Mouse (Mus musculus): ENCODE data around the gene Prim2. TPM values are rescaled to one million over a fixed set of nuclear protein-coding genes. Genes with fewer than 3 reads are reported as not detected.

Gene Prim2
- polyA plus RNA-seq, 1 experiment from 2014 or later: 21.0 TPM

Other genes starting within 250 kb of the Prim2 start
- 31.3 and 34.8 TPM in 2 replicates for gene Rab23, start 50.1 kb upstream of the Prim2 start, polyA plus RNA-seq (2015; fragmentation: Nextera tagmentation; extraction: Ambion mirVana)
- gene Bag2, start 88.0 kb upstream of the Prim2 start, polyA plus RNA-seq (2015; fragmentation: Nextera tagmentation; extraction: Ambion mirVana): 22.2 and 23.6 TPM in 2 replicates
- 43.6 and 48.8 TPM in 2 replicates for gene Zfp451, start 144.8 kb upstream of the Prim2 start, polyA plus RNA-seq (2015; fragmentation: Nextera tagmentation; extraction: Ambion mirVana)
- gene Bend6, start 238.0 kb upstream of the Prim2 start, polyA plus RNA-seq (2015; fragmentation: Nextera tagmentation; extraction: Ambion mirVana): 45.6 and 48.4 TPM in 2 replicates
- gene Dst, start 238.4 kb upstream of the Prim2 start, polyA plus RNA-seq (2015; fragmentation: Nextera tagmentation; extraction: Ambion mirVana): 38.7 and 43.0 TPM in 2 replicates